Mouse (Mus musculus) brain, embryonic 14.5 days (tissue): ENCODE results near the gene Tepp.

ENCODE experiments used
- CTCF ChIP-seq: fragments of 200-500 bp; IDR thresholded peaks from 2 replicates; pipeline ENCODE4 v1.5.1; 2012; ENCODE audit warnings: inconsistent platforms, mild to moderate bottlenecking, moderate library complexity, borderline replicate concordance; ENCODE audit not compliant: insufficient read depth, insufficient read length; ENCODE audit errors: extremely low read depth
- POLR2A ChIP-seq: fragments of 200-500 bp; IDR thresholded peaks from 2 replicates; pipeline ENCODE4 v1.6.1; 2012; ENCODE audit warnings: mild to moderate bottlenecking, inconsistent platforms, borderline replicate concordance; ENCODE audit not compliant: poor library complexity, insufficient read depth, insufficient read length, severe bottlenecking; ENCODE audit errors: extremely low read depth

DNA sequence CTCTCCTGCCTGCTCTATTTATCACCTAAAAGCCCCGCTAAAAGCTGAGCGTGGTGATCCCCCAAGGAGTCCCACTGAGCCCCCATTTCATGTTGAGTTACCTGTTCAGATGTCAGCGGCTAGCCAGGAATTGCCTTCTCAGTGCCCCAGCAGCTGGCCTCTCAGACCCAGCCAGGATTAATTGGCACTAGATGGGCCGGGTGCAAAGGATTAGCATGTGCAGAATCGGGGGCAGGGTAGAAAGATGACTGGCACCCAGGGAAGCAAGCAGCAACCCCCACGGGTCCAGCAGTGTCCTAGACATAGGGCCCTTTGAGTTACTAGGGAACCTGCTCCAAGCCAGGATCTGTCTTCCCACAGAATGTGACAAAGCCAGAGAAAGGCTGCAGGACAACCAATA, 3.9 kb upstream of the Tepp start, which contains the start of gene Cngb1:
- no peak for TF ChIP-seq POLR2A
- TF ChIP-seq CTCF: no peak
